Mouse (Mus musculus) intestine, postnatal 0 days (tissue): ENCODE results near the gene Xk. TPM values are rescaled to one million over a fixed set of nuclear protein-coding genes. Genes with fewer than 3 reads are reported as not detected.
"Not testable (repeated sequence)": the region's sequence is repeated elsewhere in the genome, so short reads cannot be mapped to it uniquely, and the experiment has no call there.

Experiments used
- ATAC-seq: fragments of 200-750 bp; cut with Nextera tagmentation; 2 replicates; pipeline ENCODE4 v1.8.0; 2017; ENCODE audit warnings: mild to moderate bottlenecking, moderate TSS enrichment, moderate library complexity
- H3K27ac ChIP-seq: fragments of 300-500 bp; sonication (generic); 2 replicates; pipeline ENCODE4 v1.5.1; 2014; ENCODE audit warnings: mild to moderate bottlenecking, low read depth, low read length, moderate library complexity
- H3K27me3 ChIP-seq: fragments of 300-500 bp; sonication (generic); replicated peaks from 2 replicates; pipeline ENCODE4 v1.6.1; 2014; ENCODE audit warnings: low read length, mixed read lengths; ENCODE audit not compliant: control insufficient read depth, insufficient read depth
- H3K36me3 ChIP-seq: fragments of 300-500 bp; sonication (generic); 2 replicates; pipeline ENCODE4 v1.6.1; 2014; ENCODE audit warnings: mild to moderate bottlenecking, moderate library complexity; ENCODE audit not compliant: control insufficient read depth, insufficient read depth
- H3K4me1 ChIP-seq: fragments of 300-500 bp; sonication (generic); replicated peaks from 2 replicates; pipeline ENCODE4 v1.6.1; 2014; ENCODE audit warnings: antibody characterized with exemption, low read length, mixed read lengths; ENCODE audit not compliant: control insufficient read depth, insufficient read depth
- H3K4me2 ChIP-seq: fragments of 300-500 bp; sonication (generic); replicated peaks from 2 replicates; pipeline ENCODE4 v1.6.1; 2014; ENCODE audit warnings: low read depth, mild to moderate bottlenecking, moderate library complexity
- H3K4me3 ChIP-seq: fragments of 300-500 bp; sonication (generic); 2 replicates; pipeline ENCODE4 v1.5.1; 2014; ENCODE audit warnings: low read depth, low read length
- H3K9ac ChIP-seq: fragments of 300-500 bp; sonication (generic); 2 replicates; pipeline ENCODE4 v1.6.1; 2014; ENCODE audit warnings: mild to moderate bottlenecking, low read depth, low read length
- H3K9me3 ChIP-seq: fragments of 300-500 bp; sonication (generic); 2 replicates; pipeline ENCODE4 v1.6.1; 2016; ENCODE audit warnings: mixed run types; ENCODE audit not compliant: control insufficient read depth
- CTCF ChIP-seq: sonication (generic); IDR thresholded peaks from 2 replicates; pipeline ENCODE4 v1.5.1; 2016; ENCODE audit warnings: low read depth, mild to moderate bottlenecking, control low read depth, antibody characterized with exemption, moderate library complexity
- WGBS: fragments of 180-500 bp; shearing (Covaris S2); extraction: QIAGEN DNeasy Blood & Tissue Kit; methylation state at CpG from one replicate; pipeline ENCODE4 v1.1.7; 2014; 5-methylcytosine and 5-hydroxymethylcytosine counted together
- polyA plus RNA-seq: library from polyadenylated mRNA; unstranded; fragments of >200 nt; fragmentation: Nextera tagmentation; extraction: Ambion mirVana; gene quantifications from 2 replicates; pipeline ENCODE4 v1.2.1, GENCODE M21; 2015

Xk gene
- polyA plus RNA-seq, 1 experiment from 2014 or later = 6.7 TPM

DNA sequence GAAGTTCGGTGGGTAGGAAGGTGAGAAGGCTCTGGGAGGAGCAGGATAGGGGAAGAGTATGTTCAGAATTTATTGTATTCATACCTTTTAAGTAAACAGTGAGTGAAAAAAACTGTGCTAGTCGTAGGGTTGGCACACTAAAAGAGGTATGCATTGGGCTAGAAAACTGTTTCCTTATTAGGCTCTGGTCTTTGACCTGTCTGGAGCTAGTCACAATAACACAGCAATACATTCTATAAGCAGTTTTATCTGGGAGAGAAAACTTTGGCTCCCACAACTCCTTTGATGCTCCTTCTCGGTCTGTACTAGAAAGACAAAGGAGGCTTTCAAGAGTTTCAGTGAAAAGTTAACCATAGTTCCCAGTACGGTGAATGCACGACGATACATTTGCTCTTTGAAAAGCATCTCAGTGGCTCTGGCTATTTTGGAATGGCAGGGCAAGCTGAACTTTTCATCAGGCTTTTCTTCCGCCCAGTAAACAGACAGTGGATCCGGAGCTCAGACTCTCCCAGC, 553 bp upstream of the Xk start:
- peak overlapping the region; percentile 62; the same call in 1 of the 2 replicates for H3K9ac ChIP-seq
- no peaks in the 10 kb centered on the region for H3K4me1 ChIP-seq
- ATAC-seq = peak; percentile 80
- H3K36me3 ChIP-seq = no peaks in the 10 kb centered on the region
- 24% methylated on average over 8 of the region's 8 CpGs for WGBS
- peak overlapping the region; percentile 55 for H3K4me3 ChIP-seq
- no peaks in the 10 kb centered on the region for H3K9me3 ChIP-seq
- TF ChIP-seq CTCF = no peak
- H3K4me2 ChIP-seq = peak overlapping the region; percentile 61
- H3K27ac ChIP-seq = peak overlapping the region; percentile 86
- no peaks in the 10 kb centered on the region for H3K27me3 ChIP-seq

- no peaks in the 10 kb centered on the region for H3K27me3 ChIP-seq
- H3K9ac ChIP-seq = peak overlapping the region; percentile 62; the same call in 1 of the 2 replicates
- WGBS = 54% methylated on average over 12 of the region's 12 CpGs
- H3K36me3 ChIP-seq = no peaks in the 10 kb centered on the region
- no peak for ATAC-seq
- H3K4me1 ChIP-seq = no peaks in the 10 kb centered on the region
- no peaks in the 10 kb centered on the region for H3K9me3 ChIP-seq
- H3K27ac ChIP-seq = peak overlapping the region; percentile 86
- no peak for TF ChIP-seq CTCF
- peak overlapping the region; percentile 55 for H3K4me3 ChIP-seq
- H3K4me2 ChIP-seq = peak overlapping the region; percentile 61
These were observed 934 bp downstream of the Xk start for GRCm38 (mm10) chrX:9273377-9274002.

- H3K9me3 ChIP-seq = no peaks in the 10 kb centered on the region
- H3K27me3 ChIP-seq = no peaks in the 10 kb centered on the region
- no peaks in the 10 kb centered on the region for H3K36me3 ChIP-seq
- H3K27ac ChIP-seq = no peak overlapping the region
- no peak for ATAC-seq
- no peak overlapping the region for H3K4me2 ChIP-seq
- no peak overlapping the region for H3K4me3 ChIP-seq
- TF ChIP-seq CTCF = no peak
- 78% methylated on average over 8 of the region's 8 CpGs for WGBS
- no peak overlapping the region for H3K9ac ChIP-seq
- no peaks in the 10 kb centered on the region for H3K4me1 ChIP-seq
These were observed 1.8 kb downstream of the Xk start for GRCm38 (mm10) chrX:9274321-9274720.

DNA sequence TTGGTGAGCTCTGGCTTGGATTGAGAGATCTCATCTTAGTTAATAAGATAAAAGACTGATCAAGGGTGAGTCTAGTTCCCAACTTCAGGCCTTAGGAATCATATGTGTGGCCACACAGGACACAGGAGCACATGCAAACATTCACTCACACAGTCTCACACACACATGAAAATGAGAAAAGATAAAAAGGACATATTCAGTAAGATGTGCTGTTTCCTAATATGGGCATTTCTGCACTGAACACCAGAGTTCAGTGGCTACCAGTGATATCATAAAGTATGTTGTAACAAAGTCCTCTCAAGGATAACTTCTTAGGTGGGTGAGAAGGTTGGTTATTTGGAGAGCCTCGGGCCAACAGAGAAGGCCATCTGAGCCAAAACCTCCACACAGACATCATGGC, 10.9 kb downstream of the Xk start, which contains the start of gene H2al1m:
H2al1m (plus strand) TSS at position 301 of the 400 bp plus-strand sequence.
- H3K27me3 ChIP-seq, H3K4me2 ChIP-seq, ATAC-seq, H3K27ac ChIP-seq, H3K9me3 ChIP-seq, H3K36me3 ChIP-seq, H3K4me1 ChIP-seq, H3K4me3 ChIP-seq, H3K9ac ChIP-seq: not testable (repeated sequence)
- no CpG with 5 or more reads among the region's 1 CpGs for WGBS

DNA sequence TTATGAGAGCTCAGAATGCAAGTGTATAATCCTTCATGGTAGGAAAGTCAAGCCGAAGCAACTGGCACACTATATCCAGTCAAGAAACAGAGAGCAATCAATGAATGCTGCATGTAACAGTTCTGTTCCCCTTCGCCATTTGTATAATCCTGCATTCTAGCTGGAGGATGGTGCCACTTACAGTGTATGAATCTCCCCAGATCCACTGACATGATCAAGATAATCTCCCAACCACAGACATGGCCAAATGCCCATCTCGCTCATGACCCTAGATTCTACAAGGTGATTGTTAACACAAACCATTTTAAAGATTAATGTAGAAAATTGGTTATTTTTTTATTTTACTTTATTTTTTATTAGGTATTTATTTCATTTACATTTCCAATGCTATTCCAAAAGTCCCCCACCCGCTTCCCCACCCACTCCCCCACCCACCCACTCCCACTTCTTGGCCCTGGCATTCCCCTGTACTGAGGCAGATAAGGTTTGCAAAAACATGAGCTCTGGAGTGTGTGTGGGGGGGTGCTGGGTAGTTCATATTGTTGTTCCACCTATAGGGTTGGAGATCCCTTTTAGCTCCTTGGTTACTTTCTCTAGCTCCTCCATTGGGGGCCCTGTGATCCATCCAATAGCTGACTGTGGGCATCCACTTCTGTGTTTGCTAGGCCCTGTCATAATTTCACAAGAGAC, 20.7 kb downstream of the Xk start:
- not testable (repeated sequence) for ATAC-seq, H3K27me3 ChIP-seq, H3K4me1 ChIP-seq, H3K9me3 ChIP-seq, H3K4me3 ChIP-seq, H3K27ac ChIP-seq, H3K9ac ChIP-seq, H3K36me3 ChIP-seq, H3K4me2 ChIP-seq
- WGBS = 88% methylated on average over 3 of the region's 4 CpGs

DNA sequence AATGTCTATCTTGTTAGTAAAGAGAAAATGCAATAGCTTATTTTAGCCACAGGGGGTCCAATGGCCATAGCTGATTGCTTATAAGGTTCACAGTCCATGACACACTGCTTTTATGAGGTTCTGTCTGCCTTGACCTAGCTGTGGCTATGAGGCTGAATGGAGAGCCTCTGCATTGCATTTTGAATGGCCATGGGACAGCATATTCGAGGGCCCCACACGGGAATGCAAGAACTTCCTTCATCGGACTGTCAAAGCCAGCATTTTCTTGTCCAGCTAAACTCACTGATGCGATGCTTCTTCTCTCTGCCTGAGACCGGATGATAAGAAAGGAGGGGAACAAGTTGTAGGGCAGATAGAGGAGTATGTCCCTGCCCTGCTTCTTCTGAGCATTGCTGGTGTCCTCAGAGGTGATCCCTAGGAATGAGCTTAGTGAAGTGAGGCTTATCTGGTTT, 25.9 kb downstream of the Xk start:
- TF ChIP-seq CTCF = peak; percentile 50
- Histone ChIP-seq H3K4me1 (no peaks in the 10 kb centered on the region), H3K9me3 (no peaks in the 10 kb centered on the region), H3K27ac (no peak overlapping the region), H3K27me3 (no peaks in the 10 kb centered on the region), H3K4me3 (no peak overlapping the region), H3K36me3 (no peaks in the 10 kb centered on the region), H3K4me2 (no peak overlapping the region), H3K9ac (no peak overlapping the region)
- WGBS = 82% methylated on average over 5 of the region's 5 CpGs
- 0 out of 2 replicates have a peak, but pooled peaks have one; percentile 59 for ATAC-seq
